Mouse (Mus musculus): ENCODE measurements around the gene C130079G13Rik. TPM values are rescaled to one million over a fixed set of nuclear protein-coding genes. Genes with fewer than 3 reads are reported as not detected.
"Not testable (repeated sequence)": the region's sequence is repeated elsewhere in the genome, so short reads cannot be mapped to it uniquely, and the experiment has no call there.

C130079G13Rik gene
- polyA plus RNA-seq (2011; ENCODE audit: insufficient read depth, insufficient read length, low read depth, missing spikeins): not detected in 2 replicates

- Histone ChIP-seq H3K4me1 (ENCODE audit: control insufficient read depth, insufficient read depth, low read length) (no peaks in the 10 kb centered on the region), H3K36me3 (ENCODE audit: control insufficient read depth, insufficient read depth, low read length, poor library complexity, severe bottlenecking) (no peaks in the 10 kb centered on the region), H3K27ac (ENCODE audit: insufficient read depth, low read length) (no peak within 1 kb of the TSS), H3K4me3 (ENCODE audit: low read depth, low read length) (no peak within 1 kb of the TSS), H3K9me3 (replicated peaks; ENCODE audit: control insufficient read depth, insufficient read depth, low read length, poor library complexity, severe bottlenecking) (no peaks in the 10 kb centered on the region), H3K27me3 (ENCODE audit: control insufficient read depth, insufficient read depth, low read length, poor library complexity, severe bottlenecking) (no peaks in the 10 kb centered on the region), H3K9ac (ENCODE audit: low read depth, poor library complexity, severe bottlenecking) (no peak within 1 kb of the TSS)
- no peak for TF ChIP-seq POLR2A (IDR thresholded peaks at IDR 0.05; ENCODE audit: insufficient read depth, low read length)
- TF ChIP-seq EP300 (IDR thresholded peaks at IDR 0.05; ENCODE audit: insufficient read depth, low read depth, low read length): no peak
- TF ChIP-seq CTCF (IDR thresholded peaks at IDR 0.05; ENCODE audit: low read depth, low read length): no peak
These were observed at the start of gene C130079G13Rik for GRCm38 (mm10) chr3:59924914-59925313. TSS of gene C130079G13Rik (plus strand) at chr3:59925214.

GRCm38 (mm10) chr3:59877601-59878000 is 47.4 kb upstream of the C130079G13Rik start:
- H3K9me3 ChIP-seq (replicated peaks; ENCODE audit: control insufficient read depth, insufficient read depth, low read length, poor library complexity, severe bottlenecking): peaks cover 12% of the 10 kb centered on the region
- H3K4me1 ChIP-seq (ENCODE audit: control insufficient read depth, insufficient read depth, low read length); H3K4me3 ChIP-seq (ENCODE audit: low read depth, low read length); H3K27ac ChIP-seq (ENCODE audit: insufficient read depth, low read length); H3K27me3 ChIP-seq (ENCODE audit: control insufficient read depth, insufficient read depth, low read length, poor library complexity, severe bottlenecking); H3K36me3 ChIP-seq (ENCODE audit: control insufficient read depth, insufficient read depth, low read length, poor library complexity, severe bottlenecking); H3K9ac ChIP-seq (ENCODE audit: low read depth, poor library complexity, severe bottlenecking): not testable (repeated sequence)
- 0 out of 2 replicates have a peak, but pooled peaks have one; percentile 23 for TF ChIP-seq EP300 (IDR thresholded peaks at IDR 0.05; ENCODE audit: insufficient read depth, low read depth, low read length)

GRCm38 (mm10) chr3:59879801-59880554 is 45.0 kb upstream of the C130079G13Rik start:
- not testable (repeated sequence) for H3K9me3 ChIP-seq (replicated peaks; ENCODE audit: control insufficient read depth, insufficient read depth, low read length, poor library complexity, severe bottlenecking); H3K4me1 ChIP-seq (ENCODE audit: control insufficient read depth, insufficient read depth, low read length); H3K27me3 ChIP-seq (ENCODE audit: control insufficient read depth, insufficient read depth, low read length, poor library complexity, severe bottlenecking); H3K4me3 ChIP-seq (ENCODE audit: low read depth, low read length); H3K36me3 ChIP-seq (ENCODE audit: control insufficient read depth, insufficient read depth, low read length, poor library complexity, severe bottlenecking); H3K9ac ChIP-seq (ENCODE audit: low read depth, poor library complexity, severe bottlenecking)
- peak overlapping the region; percentile 92 for H3K27ac ChIP-seq (ENCODE audit: insufficient read depth, low read length)

GRCm38 (mm10) chr3:59893276-59893675 is 31.7 kb upstream of the C130079G13Rik start:
- Histone ChIP-seq H3K27me3 (ENCODE audit: control insufficient read depth, insufficient read depth, low read length, poor library complexity, severe bottlenecking) (no peaks in the 10 kb centered on the region), H3K9ac (ENCODE audit: low read depth, poor library complexity, severe bottlenecking) (no peak overlapping the region), H3K4me1 (ENCODE audit: control insufficient read depth, insufficient read depth, low read length) (no peaks in the 10 kb centered on the region), H3K36me3 (ENCODE audit: control insufficient read depth, insufficient read depth, low read length, poor library complexity, severe bottlenecking) (no peaks in the 10 kb centered on the region), H3K4me3 (ENCODE audit: low read depth, low read length) (no peak overlapping the region), H3K9me3 (replicated peaks; ENCODE audit: control insufficient read depth, insufficient read depth, low read length, poor library complexity, severe bottlenecking) (no peaks in the 10 kb centered on the region), H3K27ac (ENCODE audit: insufficient read depth, low read length) (no peak overlapping the region)
- TF ChIP-seq POLR2A (IDR thresholded peaks at IDR 0.05; ENCODE audit: insufficient read depth, low read length) (no peak), EP300 (IDR thresholded peaks at IDR 0.05; ENCODE audit: insufficient read depth, low read depth, low read length) (no peak), CTCF (IDR thresholded peaks at IDR 0.05; ENCODE audit: low read depth, low read length) (no peak)

- Histone ChIP-seq H3K9me3 (replicated peaks; ENCODE audit: control insufficient read depth, insufficient read depth, low read length, poor library complexity, severe bottlenecking) (no peaks in the 10 kb centered on the region), H3K36me3 (ENCODE audit: control insufficient read depth, insufficient read depth, low read length, poor library complexity, severe bottlenecking) (no peaks in the 10 kb centered on the region), H3K9ac (ENCODE audit: low read depth, poor library complexity, severe bottlenecking) (no peak overlapping the region), H3K27ac (ENCODE audit: insufficient read depth, low read length) (no peak overlapping the region), H3K4me1 (ENCODE audit: control insufficient read depth, insufficient read depth, low read length) (no peaks in the 10 kb centered on the region), H3K27me3 (ENCODE audit: control insufficient read depth, insufficient read depth, low read length, poor library complexity, severe bottlenecking) (no peaks in the 10 kb centered on the region), H3K4me3 (ENCODE audit: low read depth, low read length) (no peak overlapping the region)
- TF ChIP-seq CTCF (IDR thresholded peaks at IDR 0.05; ENCODE audit: low read depth, low read length) (no peak), EP300 (IDR thresholded peaks at IDR 0.05; ENCODE audit: insufficient read depth, low read depth, low read length) (no peak), POLR2A (IDR thresholded peaks at IDR 0.05; ENCODE audit: insufficient read depth, low read length) (no peak)
These were observed 9.6 kb downstream of the C130079G13Rik start for GRCm38 (mm10) chr3:59934621-59935020.

- no peaks in the 10 kb centered on the region for H3K27me3 ChIP-seq (ENCODE audit: control insufficient read depth, insufficient read depth, low read length, poor library complexity, severe bottlenecking)
- no peak overlapping the region for H3K27ac ChIP-seq (ENCODE audit: insufficient read depth, low read length)
- no peaks in the 10 kb centered on the region for H3K9me3 ChIP-seq (replicated peaks; ENCODE audit: control insufficient read depth, insufficient read depth, low read length, poor library complexity, severe bottlenecking)
- TF ChIP-seq EP300 (IDR thresholded peaks at IDR 0.05; ENCODE audit: insufficient read depth, low read depth, low read length): no peak
- TF ChIP-seq CTCF (IDR thresholded peaks at IDR 0.05; ENCODE audit: low read depth, low read length): no peak
- no peak for TF ChIP-seq POLR2A (IDR thresholded peaks at IDR 0.05; ENCODE audit: insufficient read depth, low read length)
- H3K9ac ChIP-seq (ENCODE audit: low read depth, poor library complexity, severe bottlenecking): no peak overlapping the region
- no peaks in the 10 kb centered on the region for H3K4me1 ChIP-seq (ENCODE audit: control insufficient read depth, insufficient read depth, low read length)
- H3K4me3 ChIP-seq (ENCODE audit: low read depth, low read length): no peak overlapping the region
- H3K36me3 ChIP-seq (ENCODE audit: control insufficient read depth, insufficient read depth, low read length, poor library complexity, severe bottlenecking): no peaks in the 10 kb centered on the region
These were observed 22.4 kb downstream of the C130079G13Rik start for GRCm38 (mm10) chr3:59947294-59947950.

Data from ES-Bruce4 (cell line).